Mouse (Mus musculus): ENCODE results near the gene Saa1.
A peak's percentile ranks its signal among the peaks of the same experiment; 100 is the strongest.

The Saa1 gene

DNA sequence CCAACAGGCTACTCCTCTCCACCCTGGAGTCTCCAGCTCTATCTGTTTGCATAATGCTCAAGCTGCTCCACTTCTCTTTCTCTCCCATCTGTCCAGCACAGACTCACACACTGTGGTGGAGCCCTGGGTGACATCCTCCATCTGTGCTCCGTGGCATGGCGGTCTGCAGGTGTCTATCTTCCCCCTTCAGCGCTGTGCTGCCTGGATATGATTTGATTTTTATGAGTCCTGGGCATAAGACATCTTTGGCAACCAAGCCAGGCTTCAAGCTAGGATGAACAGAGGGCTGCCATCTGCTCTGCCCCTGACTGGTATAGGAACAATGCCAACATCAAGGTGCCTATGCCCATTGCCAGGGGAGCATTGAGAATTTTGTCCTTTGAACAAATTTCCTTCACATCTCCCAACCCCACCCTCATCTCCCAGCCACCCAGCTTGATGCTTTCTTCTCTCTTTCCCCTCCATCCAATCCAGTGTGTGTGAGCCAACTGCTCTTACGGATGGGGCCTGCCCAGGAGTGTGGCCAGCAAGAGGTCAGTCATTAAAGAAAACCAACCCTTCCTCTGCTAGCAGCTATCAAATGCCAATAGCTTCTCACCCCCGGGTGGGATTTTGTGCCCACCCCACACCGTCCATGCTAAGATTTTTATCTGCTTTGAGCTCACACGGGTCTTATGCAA lies 24.0 kb downstream of the Saa1 start:
- no peak for DNase-seq (ENCODE audit: low spot score)

GRCm38 (mm10) chr7:46716897-46717296 lies 25.9 kb downstream of the Saa1 start:
- no peak for DNase-seq (ENCODE audit: low spot score)

DNA sequence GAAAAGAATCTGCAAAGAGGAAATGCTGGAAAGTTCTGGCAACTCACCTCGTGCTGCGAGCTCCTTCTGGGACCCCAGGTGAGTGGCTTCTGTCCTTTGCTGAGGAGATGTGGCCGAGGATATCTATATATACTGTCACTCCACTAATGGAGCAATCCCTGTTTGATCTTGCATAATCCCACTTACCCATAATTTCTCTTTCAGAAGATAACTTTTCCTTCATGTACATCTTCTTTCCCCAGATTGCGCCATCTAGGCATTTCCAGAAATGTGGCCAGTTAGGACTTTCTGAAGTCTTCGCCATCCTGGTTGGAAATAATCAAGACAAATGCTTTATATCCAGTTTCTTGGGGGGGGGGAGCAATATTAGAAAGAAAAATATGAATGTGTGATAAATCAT lies 27.2 kb downstream of the Saa1 start, which contains the start of gene Saa3:
Gene Saa3, minus strand, starts transcription at position 101 of the 400 bp plus-strand sequence.
- no peak for DNase-seq (ENCODE audit: low spot score)

DNA sequence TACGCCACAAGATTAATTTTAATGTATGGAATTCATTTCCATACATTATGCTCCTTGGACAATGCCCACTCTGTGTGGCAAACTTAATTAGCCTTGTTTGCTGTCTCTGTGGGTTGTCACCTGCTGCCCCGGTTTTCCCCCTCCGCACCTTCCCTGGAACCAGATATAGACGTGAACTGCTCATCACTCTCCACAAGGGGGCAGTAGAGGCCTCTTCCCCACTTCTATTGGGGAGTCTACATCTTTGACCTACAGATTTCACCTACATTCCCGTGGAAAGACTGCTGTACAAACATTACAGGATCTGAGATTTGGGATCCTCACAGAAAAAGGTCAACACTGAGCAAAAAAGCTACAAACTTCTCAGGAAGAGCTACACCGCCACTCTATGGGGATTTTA lies 28.3 kb downstream of the Saa1 start:
- DNase-seq (ENCODE audit: low spot score), result peak; percentile 62

DNA sequence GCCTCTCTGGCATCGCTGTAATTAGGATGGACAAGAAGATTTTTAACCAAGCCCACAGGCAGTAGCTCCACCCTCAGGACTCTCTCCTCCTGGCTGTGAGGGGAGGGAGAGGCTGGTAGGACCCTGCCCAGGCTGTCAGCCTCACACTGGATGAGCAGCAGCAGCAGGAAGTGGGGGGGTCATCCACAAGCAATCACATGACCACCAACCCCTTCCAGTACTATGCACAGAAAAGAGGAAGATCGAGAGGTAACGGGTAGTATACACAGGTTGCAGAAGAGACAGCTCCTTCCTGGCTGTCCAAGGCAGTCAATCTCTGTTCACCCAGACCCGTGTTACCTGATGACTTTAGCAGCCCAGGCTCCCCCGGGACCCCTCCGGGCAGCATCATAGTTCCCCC lies 30.5 kb downstream of the Saa1 start:
- DNase-seq (ENCODE audit: low spot score), result no peak

DNA sequence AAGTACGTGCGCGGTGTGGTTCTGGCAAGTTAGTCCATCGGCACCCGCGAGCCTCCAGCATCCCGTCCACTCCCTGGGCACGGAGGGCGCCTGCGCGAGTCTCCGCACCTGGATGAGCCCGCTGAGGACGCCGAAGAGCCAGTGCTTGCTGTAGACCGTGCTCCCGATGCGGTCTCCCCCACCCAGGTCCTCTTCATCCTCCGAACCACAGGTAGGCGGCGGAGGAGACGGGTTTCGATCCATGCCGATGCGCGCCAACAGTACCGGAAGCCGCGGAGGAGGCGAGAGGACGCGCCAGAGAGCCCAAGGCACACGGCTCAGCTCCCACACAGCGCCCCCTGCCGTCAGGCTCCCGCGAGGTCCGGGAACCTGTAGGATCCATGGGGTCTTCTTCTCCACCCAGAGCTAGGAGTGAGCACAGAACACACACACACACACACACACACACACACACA lies 32.4 kb downstream of the Saa1 start, which contains the start of gene Saal1:
Gene Saal1, minus strand, starts transcription at position 291 of the 455 bp plus-strand sequence.
- peak; percentile 89 for DNase-seq (ENCODE audit: low spot score)

DNA sequence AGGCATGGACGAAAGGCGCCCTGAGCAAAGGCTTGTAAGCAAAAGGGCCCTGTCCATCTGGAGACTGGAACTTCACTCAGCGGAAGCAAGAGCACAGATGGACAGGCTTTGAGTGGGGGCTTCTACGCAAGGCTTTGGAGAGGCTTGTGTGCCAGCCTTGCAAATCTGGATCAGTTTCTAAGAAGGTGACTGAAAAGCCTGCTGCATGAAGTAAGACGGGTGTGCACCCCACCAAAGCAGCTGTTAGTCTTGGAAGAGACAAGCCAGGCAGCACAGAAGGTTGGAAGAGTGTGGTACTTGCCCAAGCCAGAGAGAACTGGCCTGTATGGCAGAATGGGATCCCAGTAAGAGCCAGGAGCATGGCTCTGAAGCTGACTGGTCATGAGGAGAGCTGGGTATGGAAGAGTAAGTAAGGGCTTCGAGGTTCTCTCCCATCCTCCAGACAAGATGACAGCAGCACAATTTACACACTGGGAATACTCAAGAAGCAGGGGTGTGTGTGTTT lies 42.2 kb downstream of the Saa1 start:
- no peak for DNase-seq (ENCODE audit: low spot score)

- DNase-seq (ENCODE audit: low spot score), result no peak
Measured at GRCm38 (mm10) chr7:46696754-46697153, 46.0 kb downstream of the Saa1 start.
